Mouse (Mus musculus): Measurements from ENCODE around the gene Zfp160.
"Not testable (repeated sequence)": the region's sequence is repeated elsewhere in the genome, so short reads cannot be mapped to it uniquely, and the experiment has no call there.

Gene Zfp160

GRCm38 (mm10) chr17:21008382-21009331 lies at the start of gene Zfp160:
TSS of gene Zfp160 (plus strand) at chr17:21008903.
- peak; percentile 79 for DNase-seq (ENCODE audit: low read depth, low spot score)

DNA sequence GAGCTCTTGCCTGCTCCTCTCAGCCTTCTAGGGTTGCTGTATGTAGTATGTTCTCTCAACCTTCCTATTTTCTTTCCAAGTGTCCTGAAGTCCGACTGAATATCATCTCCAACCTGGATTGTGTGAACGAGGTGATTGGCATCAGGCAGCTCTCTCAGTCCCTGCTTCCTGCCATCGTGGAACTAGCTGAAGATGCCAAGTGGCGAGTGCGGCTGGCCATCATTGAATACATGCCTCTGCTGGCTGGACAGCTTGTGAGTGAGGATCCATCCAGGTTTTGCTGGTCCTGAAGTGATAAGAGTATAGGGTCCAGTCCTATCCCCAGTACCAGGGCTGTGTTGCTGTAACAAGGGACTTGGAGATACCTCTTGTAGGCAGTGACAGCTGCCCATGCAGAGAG lies 48.3 kb upstream of the Zfp160 start:
- no peak for DNase-seq (ENCODE audit: low read depth, low spot score)

DNA sequence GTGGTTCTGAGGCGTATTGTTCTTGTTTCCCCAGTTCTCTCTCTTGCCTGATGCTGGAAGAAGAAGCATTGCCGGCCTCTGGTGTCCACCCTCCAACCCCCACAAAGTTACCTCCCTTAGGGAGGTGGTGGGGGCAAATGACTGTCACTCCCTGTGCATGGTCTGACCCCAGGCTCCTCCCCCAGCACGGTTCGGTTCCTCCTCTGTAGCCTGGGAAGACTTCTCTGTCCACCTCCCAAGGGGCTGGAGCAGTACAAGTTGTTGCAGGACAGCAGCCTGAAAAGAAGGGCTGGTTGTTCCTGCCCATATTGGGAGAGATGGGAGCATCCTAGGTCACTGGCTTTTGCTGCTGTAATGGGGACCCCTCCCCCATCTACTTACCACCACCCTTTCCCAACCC lies 43.3 kb upstream of the Zfp160 start:
- DNase-seq (ENCODE audit: low read depth, low spot score): no peak

DNA sequence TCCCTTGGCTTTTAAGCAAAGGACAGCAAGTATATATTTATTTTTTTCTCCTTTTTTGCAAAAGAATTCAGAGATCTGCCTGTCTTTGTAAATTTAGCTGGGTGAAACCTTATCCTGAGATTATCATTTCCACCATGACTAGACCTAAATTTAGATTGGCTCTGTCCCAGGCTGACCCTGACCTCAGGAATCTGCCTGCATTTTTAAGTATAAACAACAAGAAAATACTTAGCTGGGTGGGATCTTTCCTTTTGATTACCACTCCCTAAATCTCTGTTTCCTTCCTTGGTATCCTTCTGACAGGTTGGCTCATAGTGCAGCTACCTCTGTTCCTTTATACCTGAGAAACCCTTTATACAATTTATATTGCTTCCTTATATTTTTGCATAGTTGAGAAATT lies 42.0 kb upstream of the Zfp160 start:
- DNase-seq (ENCODE audit: low read depth, low spot score): no peak

DNA sequence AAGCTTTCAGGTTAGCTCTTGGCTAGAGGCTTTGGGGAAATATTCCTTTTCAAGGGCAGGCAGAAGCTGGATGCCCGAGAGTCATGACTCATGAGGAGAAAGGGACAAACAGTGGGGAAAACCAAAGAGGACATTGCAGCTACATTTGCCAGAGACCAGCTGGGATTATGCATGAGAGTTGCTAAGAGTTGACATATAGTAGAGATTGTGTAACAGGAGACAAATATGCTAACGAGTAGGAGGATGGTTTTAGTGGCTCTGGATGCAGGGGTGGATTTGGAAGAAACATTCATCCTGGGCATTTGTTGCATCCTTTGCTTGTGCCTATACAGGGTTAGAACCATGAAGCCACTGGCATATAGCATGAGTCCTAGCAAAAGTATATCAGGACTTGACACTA lies 15.0 kb upstream of the Zfp160 start:
- no peak for DNase-seq (ENCODE audit: low read depth, low spot score)

- DNase-seq (ENCODE audit: low read depth, low spot score): no peak
These were observed 12.3 kb upstream of the Zfp160 start, which contains the start of gene Vmn1r233 for GRCm38 (mm10) chr17:20996364-20996763. TSS of gene Vmn1r233 (minus strand) at chr17:20996464.

DNA sequence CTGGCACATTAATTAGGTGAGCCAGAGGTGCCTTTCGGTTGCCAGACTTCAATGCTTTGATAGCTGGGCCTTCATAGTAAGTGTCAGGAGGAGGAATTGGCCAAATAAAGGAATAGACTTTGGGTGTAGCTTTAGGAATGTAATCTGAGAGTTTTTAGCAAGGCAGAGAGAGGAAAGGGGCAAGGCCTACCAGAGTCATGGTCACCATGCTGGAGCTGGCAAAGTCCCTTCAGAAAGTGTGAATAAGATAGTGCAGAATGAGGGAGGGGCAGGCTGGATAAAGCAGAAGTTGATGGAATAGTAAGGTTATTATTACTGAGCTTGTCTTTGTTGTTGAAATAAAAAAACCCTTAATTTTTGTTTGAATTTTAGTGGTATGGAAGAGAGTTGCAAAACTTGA lies 1.0 kb downstream of the Zfp160 start:
- DNase-seq (ENCODE audit: low read depth, low spot score): no peak

GRCm38 (mm10) chr17:21018410-21019080 lies 9.8 kb downstream of the Zfp160 start:
- DNase-seq (ENCODE audit: low read depth, low spot score): no peak

GRCm38 (mm10) chr17:21048020-21048419 lies 39.3 kb downstream of the Zfp160 start:
- not testable (repeated sequence) for DNase-seq (ENCODE audit: low read depth, low spot score)

DNA sequence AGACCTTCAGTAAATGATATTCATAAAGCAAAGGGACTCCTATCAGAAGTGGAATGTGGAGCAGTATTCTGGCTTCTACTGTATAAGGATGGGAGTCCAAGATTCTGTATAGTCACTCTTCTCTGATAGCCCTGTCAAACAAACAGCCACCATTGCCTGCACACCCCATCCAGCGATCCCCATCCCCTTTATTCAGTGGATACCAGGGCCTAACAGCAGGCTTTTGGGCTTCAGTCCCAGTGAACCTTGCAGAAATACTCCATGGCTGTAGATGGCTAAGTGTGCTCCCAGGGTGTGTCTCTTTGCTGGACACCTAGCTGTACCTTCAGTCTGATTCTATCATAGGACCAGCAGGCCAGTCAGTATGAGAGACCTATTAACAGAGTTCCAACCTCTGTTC lies 42.2 kb downstream of the Zfp160 start:
- DNase-seq (ENCODE audit: low read depth, low spot score): no peak

GRCm38 (mm10) chr17:21051341-21051740 lies 42.6 kb downstream of the Zfp160 start:
- not testable (repeated sequence) for DNase-seq (ENCODE audit: low read depth, low spot score)

GRCm38 (mm10) chr17:21051919-21052318 lies 43.2 kb downstream of the Zfp160 start:
- not testable (repeated sequence) for DNase-seq (ENCODE audit: low read depth, low spot score)

- DNase-seq (ENCODE audit: low read depth, low spot score): no peak
These were observed 44.6 kb downstream of the Zfp160 start for GRCm38 (mm10) chr17:21053267-21053666.

DNA sequence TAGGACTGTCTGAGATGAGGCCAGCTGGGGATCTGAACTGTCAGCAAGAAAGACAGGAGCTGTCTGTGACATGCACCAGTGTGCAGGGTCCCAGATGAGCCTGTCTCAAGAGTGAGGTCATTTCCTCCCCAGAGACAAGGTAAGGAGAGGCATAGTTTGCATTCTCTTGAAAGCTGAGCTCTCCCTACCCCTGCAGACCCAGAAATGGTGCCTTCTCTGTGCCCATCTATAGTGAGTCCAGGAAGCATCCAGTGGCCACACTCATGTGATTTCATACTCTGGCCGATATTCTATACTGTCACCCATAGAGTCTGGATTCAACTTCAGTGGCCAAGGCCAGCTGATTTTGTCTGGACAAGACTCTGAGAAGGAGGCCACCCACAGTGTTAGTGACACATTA lies 46.4 kb downstream of the Zfp160 start:
- not testable (repeated sequence) for DNase-seq (ENCODE audit: low read depth, low spot score)

- DNase-seq (ENCODE audit: low read depth, low spot score): no peak
These were observed 56.8 kb downstream of the Zfp160 start for GRCm38 (mm10) chr17:21065501-21065900.

GRCm38 (mm10) chr17:21067036-21067435 lies 58.3 kb downstream of the Zfp160 start:
- DNase-seq (ENCODE audit: low read depth, low spot score): no peak

DNA sequence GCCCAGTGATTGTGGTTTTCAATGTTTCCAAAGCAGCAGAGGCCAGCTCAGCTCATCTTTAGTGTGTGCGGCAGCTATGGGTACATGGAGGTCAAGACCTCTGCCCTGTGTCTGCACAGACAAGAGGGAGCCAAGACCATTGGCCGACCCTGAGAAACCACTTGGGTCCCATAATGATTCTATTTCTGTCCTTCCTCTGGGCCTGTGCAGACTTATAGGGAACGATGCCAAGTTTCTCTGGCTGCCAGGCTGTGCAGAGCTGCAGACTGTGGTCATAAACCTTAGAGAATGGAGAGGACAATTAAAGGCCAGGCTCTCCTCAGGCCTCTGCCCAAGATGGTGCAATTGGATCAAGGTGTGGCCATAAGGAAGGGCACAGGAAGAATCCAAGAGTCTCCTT lies 60.7 kb downstream of the Zfp160 start:
- DNase-seq (ENCODE audit: low read depth, low spot score): not testable (repeated sequence)

GRCm38 (mm10) chr17:21070971-21071370 lies 62.3 kb downstream of the Zfp160 start:
- not testable (repeated sequence) for DNase-seq (ENCODE audit: low read depth, low spot score)
